Mouse (Mus musculus) cerebral cortex, adult 2 months (tissue): ENCODE data around the gene Col4a2.

Experiments used
- WGBS: fragments of 180-500 bp; shearing (Covaris S2); methylation state at CpG from one replicate; pipeline ENCODE4 v1.1.7; 2018; 5-methylcytosine and 5-hydroxymethylcytosine counted together

The Col4a2 gene

DNA sequence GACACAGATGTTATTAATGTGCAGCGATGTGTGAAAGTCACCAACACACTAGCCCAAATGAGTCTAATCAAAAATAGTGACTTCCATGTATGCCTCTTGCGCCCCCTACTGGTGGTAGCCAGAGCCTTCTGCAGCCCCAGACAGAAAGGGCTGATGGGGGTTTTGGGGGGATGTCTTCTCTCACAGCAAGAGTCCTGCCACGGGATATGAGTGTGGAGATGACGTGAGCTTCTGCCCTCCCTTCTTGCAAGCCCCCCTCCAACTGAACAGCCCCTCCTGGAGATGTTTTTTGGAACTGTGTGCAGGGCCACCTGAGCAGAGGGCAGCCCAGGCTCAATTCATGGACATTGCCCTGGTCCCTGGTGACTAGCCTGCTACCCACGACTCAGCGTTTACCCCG is 173.5 kb downstream of the Col4a2 start:
- 20% methylated on average over 7 of the region's 7 CpGs for WGBS

DNA sequence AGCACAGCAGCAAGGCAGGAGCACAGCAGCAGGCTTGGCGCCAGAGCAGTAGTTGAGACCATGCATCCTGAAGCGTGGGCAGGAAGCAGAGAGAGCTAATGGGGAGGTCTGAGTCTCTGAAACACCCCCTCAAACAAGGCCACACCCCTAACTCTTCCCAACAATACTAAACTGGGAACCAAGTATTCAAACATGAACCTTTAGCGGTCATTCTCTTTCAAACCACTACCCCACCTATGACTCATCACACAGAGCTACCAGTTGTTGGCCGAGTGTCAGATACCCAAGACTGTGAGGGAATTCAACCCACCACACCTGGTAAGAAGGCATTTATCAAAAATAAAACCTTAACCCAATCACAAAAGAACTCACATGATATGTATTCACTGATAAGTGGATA is 174.6 kb downstream of the Col4a2 start:
- WGBS: 64% methylated on average over 4 of the region's 4 CpGs

DNA sequence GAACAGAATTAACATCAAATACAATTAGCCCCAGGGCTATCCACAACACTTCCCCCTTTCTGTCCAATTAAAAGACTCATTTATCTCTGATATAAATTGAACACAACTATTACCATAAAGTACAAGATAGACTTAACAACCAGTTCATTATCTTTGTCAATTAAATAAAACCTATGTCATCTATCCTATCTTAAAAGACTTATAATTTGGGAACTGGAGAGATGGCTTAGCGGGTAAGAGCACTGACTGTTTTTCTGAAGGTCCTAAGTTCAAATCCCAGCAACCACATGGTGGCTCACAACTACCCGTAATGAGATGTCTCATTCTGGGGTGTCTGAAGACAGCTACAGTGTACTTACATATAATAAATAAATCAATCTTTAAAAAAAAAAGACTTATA is 179.7 kb downstream of the Col4a2 start:
- 88% methylated on average over 2 of the region's 2 CpGs for WGBS

DNA sequence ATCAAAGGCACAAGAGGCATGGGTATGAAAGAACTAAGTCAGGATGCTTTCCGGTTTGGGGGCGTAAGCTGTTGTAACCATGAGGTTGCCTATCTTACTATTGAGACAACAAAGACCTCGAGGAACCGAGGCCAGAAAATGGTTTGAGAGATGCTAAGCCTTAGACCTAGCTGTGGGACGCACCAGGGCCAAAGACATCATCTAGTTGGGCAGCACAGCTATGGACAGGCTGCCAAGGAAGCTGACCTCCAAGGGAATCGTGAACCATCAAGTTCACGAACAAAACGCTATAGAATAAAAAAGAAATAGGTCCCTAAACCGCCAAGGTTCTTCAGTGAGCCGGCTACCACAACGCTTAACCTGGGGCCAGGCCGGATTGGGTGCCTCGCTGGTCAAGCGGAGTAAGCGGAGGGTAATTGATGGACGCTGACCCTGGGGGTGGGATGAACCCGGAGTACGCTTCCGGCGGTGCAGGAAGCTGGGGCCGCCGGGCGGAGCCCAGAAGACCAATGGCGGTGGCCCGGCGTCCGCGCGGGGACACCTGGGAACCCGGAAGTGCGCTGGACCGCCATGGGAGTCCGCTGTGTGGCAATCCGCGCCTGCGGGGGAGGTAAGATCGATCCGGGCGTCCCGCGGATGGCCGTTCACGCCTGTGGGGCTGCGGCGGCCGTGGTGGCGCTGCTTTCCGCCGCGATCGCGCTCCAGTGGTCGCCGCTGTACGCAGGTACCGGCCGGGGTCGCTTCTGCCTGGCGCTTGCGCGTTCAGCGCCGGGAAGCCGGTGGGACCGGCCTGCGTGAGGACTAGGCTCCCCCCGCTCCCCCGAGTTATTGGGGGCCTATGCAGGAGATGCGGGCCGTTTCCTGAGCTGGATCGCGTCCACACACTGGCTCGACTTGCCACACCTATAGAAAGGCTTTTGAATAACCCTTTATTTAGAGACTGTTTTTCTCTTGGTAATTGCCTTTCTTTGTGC is 184.7 kb downstream of the Col4a2 start, which contains the start of gene Naxd:
TSS of gene Naxd (plus strand) at position 490 of the 974 bp plus-strand sequence.
- WGBS: 4% methylated on average over 73 of the region's 73 CpGs

DNA sequence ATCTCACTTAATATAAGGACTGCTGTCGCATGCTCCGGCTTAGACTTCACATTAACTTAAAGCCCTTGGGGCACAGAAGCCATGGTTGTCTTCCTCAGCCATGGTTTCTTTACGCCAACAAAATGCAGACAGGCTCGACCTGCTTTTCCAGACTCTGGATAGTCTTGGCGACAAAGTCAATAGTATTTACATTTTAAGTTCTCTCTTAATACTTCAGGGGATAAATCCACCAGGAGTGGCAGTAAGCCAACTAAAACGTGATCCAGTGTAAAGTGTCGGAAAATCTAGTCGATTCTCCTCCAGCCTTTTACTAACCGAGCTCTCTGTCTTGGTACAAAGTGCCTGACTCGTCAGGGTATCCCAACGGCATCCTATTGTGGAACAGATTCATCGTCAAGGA is 185.7 kb downstream of the Col4a2 start:
- 80% methylated on average over 12 of the region's 12 CpGs for WGBS
